Mouse (Mus musculus) MEL (cell line): ENCODE results near the gene Sh3rf1. TPM values are rescaled to one million over a fixed set of nuclear protein-coding genes. Genes with fewer than 3 reads are reported as not detected.

Experiments
- DNase-seq: peaks from one replicate; pipeline ENCODE4 v3.0.0; 2011; ENCODE audit warnings: low read depth, low spot score
- H3K27ac ChIP-seq: 2 replicates; pipeline ENCODE4 v1.5.1; 2012; ENCODE audit warnings: low read depth, mild to moderate bottlenecking, control low read depth, low read length, moderate library complexity; ENCODE audit not compliant: control insufficient read depth
- H3K27me3 ChIP-seq, 2 experiments: fragments of 150-350 bp in 1 of 2; sonication (generic) in 1 of 2; 2 replicates each; pipeline ENCODE4 v1.6.1; 2012; ENCODE audit warnings: low read length in 2 of 2, mild to moderate bottlenecking in 2 of 2, improper control_type of control experiment in 1 of 2, moderate library complexity in 1 of 2; ENCODE audit not compliant: insufficient read depth in 2 of 2, control insufficient read depth in 1 of 2
- H3K36me3 ChIP-seq, 2 experiments: 2 replicates each; pipeline ENCODE4 v1.6.1; 2012 to 2014; ENCODE audit warnings: low read length in 2 of 2, improper control_type of control experiment in 1 of 2, inconsistent platforms in 1 of 2, mild to moderate bottlenecking in 1 of 2; ENCODE audit not compliant: insufficient read depth in 2 of 2, control insufficient read depth in 1 of 2
- H3K4me1 ChIP-seq, 2 experiments: fragments of 150-350 bp in 1 of 2; sonication (generic) in 1 of 2; 2 replicates each; pipeline ENCODE4 v1.6.1; 2012; ENCODE audit warnings: low read length in 2 of 2, improper control_type of control experiment in 1 of 2, mild to moderate bottlenecking in 1 of 2; ENCODE audit not compliant: insufficient read depth in 2 of 2, control insufficient read depth in 1 of 2
- H3K4me3 ChIP-seq, 2 experiments: fragments of 150-350 bp in 1 of 2; sonication (generic) in 1 of 2; 2 replicates each; pipeline ENCODE4 v1.5.1; 2012; ENCODE audit warnings: low read depth in 2 of 2, low read length in 2 of 2, mild to moderate bottlenecking in 2 of 2, moderate library complexity in 2 of 2, control low read depth in 1 of 2, improper control_type of control experiment in 1 of 2; ENCODE audit not compliant: control insufficient read depth in 1 of 2, insufficient read depth in 1 of 2
- H3K79me2 ChIP-seq: 2 replicates; pipeline ENCODE4 v1.6.1; 2012; ENCODE audit warnings: mild to moderate bottlenecking, low read length, moderate library complexity; ENCODE audit not compliant: control insufficient read depth, poor library complexity, insufficient read depth
- H3K9ac ChIP-seq: 2 replicates; pipeline ENCODE4 v1.6.1; 2012; ENCODE audit warnings: low read depth, mild to moderate bottlenecking, control low read depth, low read length, moderate library complexity; ENCODE audit not compliant: control insufficient read depth, poor library complexity, severe bottlenecking
- H3K9me3 ChIP-seq: fragments of 150-350 bp; sonication (generic); replicated peaks from 2 replicates; pipeline ENCODE4 v1.6.1; 2012; ENCODE audit warnings: mild to moderate bottlenecking, low read length, improper control_type of control experiment, moderate library complexity; ENCODE audit not compliant: insufficient read depth
- BHLHE40 ChIP-seq: IDR thresholded peaks from 2 replicates; pipeline ENCODE4 v1.6.1; 2012; ENCODE audit warnings: low read depth, mild to moderate bottlenecking, inconsistent platforms, low read length, improper control_type of control experiment, borderline replicate concordance
- CHD1 ChIP-seq: IDR thresholded peaks from 2 replicates; pipeline ENCODE4 v1.6.1; 2012; ENCODE audit warnings: low read depth, mild to moderate bottlenecking, inconsistent platforms, low read length, improper control_type of control experiment
- E2F4 ChIP-seq: IDR thresholded peaks from 2 replicates; pipeline ENCODE4 v1.6.1; 2011; ENCODE audit warnings: low read depth, low read length, improper control_type of control experiment, borderline replicate concordance
- ELF1 ChIP-seq: IDR thresholded peaks from 2 replicates; pipeline ENCODE4 v1.6.1; 2014; ENCODE audit warnings: low read depth, mild to moderate bottlenecking, inconsistent platforms, low read length, improper control_type of control experiment, moderate library complexity
- EP300 ChIP-seq, 2 experiments: IDR thresholded peaks; 2 replicates each; pipeline ENCODE4 v1.6.1; 2011; ENCODE audit warnings: improper control_type of control experiment in 2 of 2, low read length in 2 of 2, low read depth in 1 of 2, mild to moderate bottlenecking in 1 of 2
- ETS1 ChIP-seq: IDR thresholded peaks from 2 replicates; pipeline ENCODE4 v1.6.1; 2012; ENCODE audit warnings: low read depth, mild to moderate bottlenecking, inconsistent platforms, low read length, improper control_type of control experiment, moderate library complexity
- GABPA ChIP-seq: IDR thresholded peaks from 2 replicates; pipeline ENCODE4 v1.6.1; 2012; ENCODE audit warnings: low read depth, mild to moderate bottlenecking, inconsistent platforms, low read length, improper control_type of control experiment, moderate library complexity
- GATA1 ChIP-seq: IDR thresholded peaks from 2 replicates; pipeline ENCODE4 v1.6.1; 2011; ENCODE audit warnings: low read depth, low read length, improper control_type of control experiment
- KAT2A ChIP-seq: conservative IDR thresholded peaks from 2 replicates; pipeline ENCODE4 v1.6.1; 2012; ENCODE audit warnings: low read depth, low read length, improper control_type of control experiment, inconsistent platforms
- MAFK ChIP-seq: IDR thresholded peaks from 2 replicates; pipeline ENCODE4 v1.6.1; 2011; ENCODE audit warnings: low read depth, mild to moderate bottlenecking, low read length, improper control_type of control experiment, borderline replicate concordance
- MAZ ChIP-seq: IDR thresholded peaks from 2 replicates; pipeline ENCODE4 v1.6.1; 2012; ENCODE audit warnings: low read depth, mild to moderate bottlenecking, inconsistent platforms, low read length, improper control_type of control experiment
- MXI1 ChIP-seq: IDR thresholded peaks from 2 replicates; pipeline ENCODE4 v1.6.1; 2011; ENCODE audit warnings: mild to moderate bottlenecking, low read depth, low read length, improper control_type of control experiment
- MYB ChIP-seq: IDR thresholded peaks from 2 replicates; pipeline ENCODE4 v1.6.1; 2011; ENCODE audit warnings: mild to moderate bottlenecking, low read depth, low read length, improper control_type of control experiment
- POLR2A ChIP-seq, 2 experiments: IDR thresholded peaks; 2 replicates each; pipeline ENCODE4 v1.6.1; 2011 to 2012; ENCODE audit warnings: low read length in 2 of 2, mild to moderate bottlenecking in 2 of 2, control low read depth in 1 of 2, improper control_type of control experiment in 1 of 2, low read depth in 1 of 2, moderate library complexity in 1 of 2; ENCODE audit not compliant: control insufficient read depth in 1 of 2, insufficient read depth in 1 of 2, poor library complexity in 1 of 2
- POLR2AphosphoS5 ChIP-seq: IDR thresholded peaks from 2 replicates; pipeline ENCODE4 v1.6.1; 2012; ENCODE audit warnings: low read depth, borderline replicate concordance, mild to moderate bottlenecking, inconsistent platforms, low read length, moderate library complexity, mixed read lengths
- RAD21 ChIP-seq: IDR thresholded peaks from 2 replicates; pipeline ENCODE4 v1.6.1; 2011; ENCODE audit warnings: mild to moderate bottlenecking, low read depth, low read length, improper control_type of control experiment
- SIN3A ChIP-seq: IDR thresholded peaks from 2 replicates; pipeline ENCODE4 v1.6.1; 2012; ENCODE audit warnings: low read length, improper control_type of control experiment, inconsistent platforms
- SMC3 ChIP-seq: IDR thresholded peaks from 2 replicates; pipeline ENCODE4 v1.6.1; 2011; ENCODE audit warnings: low read depth, low read length, improper control_type of control experiment
- UBTF ChIP-seq: IDR thresholded peaks from 2 replicates; pipeline ENCODE4 v1.6.1; 2012; ENCODE audit warnings: low read depth, mild to moderate bottlenecking, inconsistent platforms, low read length, improper control_type of control experiment, moderate library complexity, borderline replicate concordance; ENCODE audit not compliant: insufficient read depth
- USF1 ChIP-seq: IDR thresholded peaks from 2 replicates; pipeline ENCODE4 v1.6.1; 2014; ENCODE audit warnings: low read depth, mild to moderate bottlenecking, inconsistent platforms, low read length, improper control_type of control experiment, moderate library complexity
- ZC3H11A ChIP-seq: IDR thresholded peaks from 2 replicates; pipeline ENCODE4 v1.6.1; 2012; ENCODE audit warnings: low read depth, mild to moderate bottlenecking, inconsistent platforms, low read length, improper control_type of control experiment
- ZKSCAN1 ChIP-seq: IDR thresholded peaks from 2 replicates; pipeline ENCODE4 v1.6.1; 2012; ENCODE audit warnings: low read depth, mild to moderate bottlenecking, inconsistent platforms, low read length, improper control_type of control experiment, moderate library complexity
- ZMIZ1 ChIP-seq: IDR thresholded peaks from 2 replicates; pipeline ENCODE4 v1.6.1; 2012; ENCODE audit warnings: low read depth, mild to moderate bottlenecking, inconsistent platforms, low read length, improper control_type of control experiment, moderate library complexity
- polyA plus RNA-seq, 2 experiments: library from polyadenylated mRNA; stranded (reverse) in 1 of 2; unstranded in 1 of 2; fragments of >175 nt in 1 of 2; fragments of >200 nt in 1 of 2; gene quantifications; 2 replicates each; pipeline versions ENCODE4 v1.2.1 to v1.2.4; 2012; ENCODE audit warnings: low replicate concordance in 2 of 2, low read depth in 1 of 2; ENCODE audit not compliant: insufficient read length in 2 of 2, insufficient read depth in 1 of 2, missing spikeins in 1 of 2
- total RNA-seq: library from RNA; depleted of rRNA; stranded (reverse); fragments of 300-350 nt; gene quantifications from 2 replicates; pipeline ENCODE4 v1.2.3, GENCODE M21; 2012

Sh3rf1 gene
- total and polyA plus RNA-seq, 3 experiments: 1.5 to 5.9 TPM; not detected in 1

GRCm38 (mm10) chr8:61178594-61179140 is 45.0 kb upstream of the Sh3rf1 start:
- Histone ChIP-seq H3K9ac (no peak overlapping the region), H3K27ac (no peak overlapping the region), H3K79me2 (no peaks in the 10 kb centered on the region), H3K4me3 (no peak overlapping the region), H3K4me1 (peaks cover 0 to 2% of the 10 kb centered on the region in 2 experiments; a peak in 1 of 4 replicates), H3K36me3 (no peaks in the 10 kb centered on the region), H3K9me3 (no peaks in the 10 kb centered on the region), H3K27me3 (no peaks in the 10 kb centered on the region)
- DNase-seq: no peak
- TF ChIP-seq MAFK (no peak), BHLHE40 (no peak), MAZ (no peak), ZKSCAN1 (no peak), SIN3A (no peak), ZC3H11A (no peak), RAD21 (no peak), ETS1 (no peak), GATA1 (no peak), USF1 (no peak), MXI1 (no peak), SMC3 (no peak), KAT2A (no peak), EP300 (IDR thresholded peaks at IDR 0.05; ENCODE audit: low read depth in 1 of 2, low read length in 2 of 2) (no peak), ZMIZ1 (no peak), MYB (no peak), ELF1 (no peak), POLR2A (IDR thresholded peaks at IDR 0.05; ENCODE audit: control insufficient read depth in 1 of 2, insufficient read depth in 1 of 2, low read depth in 1 of 2, low read length in 2 of 2, poor library complexity in 1 of 2) (no peak), CHD1 (no peak), UBTF (no peak)

GRCm38 (mm10) chr8:61181592-61181991 is 42.1 kb upstream of the Sh3rf1 start:
- H3K9me3 ChIP-seq: no peaks in the 10 kb centered on the region
- H3K4me3 ChIP-seq: no peak overlapping the region
- peaks cover 0 to 2% of the 10 kb centered on the region in 2 experiments; a peak in 1 of 4 replicates for H3K4me1 ChIP-seq
- no peaks in the 10 kb centered on the region for H3K36me3 ChIP-seq
- H3K79me2 ChIP-seq: no peaks in the 10 kb centered on the region
- no peak for DNase-seq
- H3K27ac ChIP-seq: no peak overlapping the region
- H3K27me3 ChIP-seq: no peaks in the 10 kb centered on the region; a peak in 1 of 4 replicates
- no peak for TF ChIP-seq GABPA
- TF ChIP-seq USF1: no peak
- no peak for TF ChIP-seq MAFK
- TF ChIP-seq MXI1: no peak
- TF ChIP-seq POLR2AphosphoS5: no peak
- no peak for TF ChIP-seq E2F4
- H3K9ac ChIP-seq: no peak overlapping the region
